Mouse (Mus musculus) kidney, postnatal 0 days (tissue): ENCODE results near the gene Hist1h3g. TPM values are rescaled to one million over a fixed set of nuclear protein-coding genes. Genes with fewer than 3 reads are reported as not detected.

Experiments
- ATAC-seq: fragments of 200-750 bp; cut with Nextera tagmentation; replicated peaks from 2 replicates; pipeline ENCODE4 v1.8.0; 2017; ENCODE audit warnings: low read depth, moderate number of reproducible peaks, moderate TSS enrichment, moderate library complexity; ENCODE audit not compliant: low FRiP score
- DNase-seq: peaks from one replicate; pipeline ENCODE4 v3.0.0-alpha.2; 2016; ENCODE audit warnings: low spot score
- H3K27ac ChIP-seq: fragments of 300-500 bp; sonication (generic); 2 replicates; pipeline ENCODE4 v1.5.1; 2014; ENCODE audit warnings: mild to moderate bottlenecking
- H3K27me3 ChIP-seq: fragments of 300-500 bp; sonication (generic); 2 replicates; pipeline ENCODE4 v1.6.1; 2014; ENCODE audit warnings: low read length, mixed read lengths; ENCODE audit not compliant: insufficient read depth
- H3K36me3 ChIP-seq: fragments of 300-500 bp; sonication (generic); 2 replicates; pipeline ENCODE4 v1.6.1; 2014; ENCODE audit warnings: low read length, mixed read lengths; ENCODE audit not compliant: insufficient read depth
- H3K4me1 ChIP-seq: fragments of 300-500 bp; sonication (generic); replicated peaks from 2 replicates; pipeline ENCODE4 v1.6.1; 2014; ENCODE audit warnings: antibody characterized with exemption, low read length, mixed read lengths; ENCODE audit not compliant: insufficient read depth
- H3K4me2 ChIP-seq: fragments of 300-500 bp; sonication (generic); 2 replicates; pipeline ENCODE4 v1.6.1; 2014; ENCODE audit warnings: mild to moderate bottlenecking, low read length, moderate library complexity, mixed read lengths
- H3K4me3 ChIP-seq: fragments of 300-500 bp; sonication (generic); replicated peaks from 2 replicates; pipeline ENCODE4 v1.5.1; 2014; ENCODE audit warnings: low read depth, low read length
- H3K9ac ChIP-seq: fragments of 300-500 bp; sonication (generic); 2 replicates; pipeline ENCODE4 v1.6.1; 2014; ENCODE audit warnings: low read depth, low read length
- H3K9me3 ChIP-seq: fragments of 300-500 bp; sonication (generic); replicated peaks from 2 replicates; pipeline ENCODE4 v1.6.1; 2016; ENCODE audit warnings: low read length, inconsistent platforms, mixed read lengths
- CTCF ChIP-seq: IDR thresholded peaks from 2 replicates; pipeline ENCODE4 v1.5.1; 2016; ENCODE audit warnings: antibody characterized with exemption, low read depth, mild to moderate bottlenecking, moderate library complexity
- WGBS: fragments of 180-500 bp; shearing (Covaris S2); extraction: QIAGEN DNeasy Blood & Tissue Kit; methylation state at CpG from one replicate; pipeline ENCODE4 v1.1.7; 2014; 5-methylcytosine and 5-hydroxymethylcytosine counted together
- polyA plus RNA-seq: library from polyadenylated mRNA; unstranded; fragments of >200 nt; fragmentation: Nextera tagmentation; extraction: Ambion mirVana; gene quantifications from 2 replicates; pipeline ENCODE4 v1.2.1, GENCODE M21; 2015

Gene Hist1h3g
- polyA plus RNA-seq, 1 experiment from 2014 or later, result 4.0 TPM

DNA sequence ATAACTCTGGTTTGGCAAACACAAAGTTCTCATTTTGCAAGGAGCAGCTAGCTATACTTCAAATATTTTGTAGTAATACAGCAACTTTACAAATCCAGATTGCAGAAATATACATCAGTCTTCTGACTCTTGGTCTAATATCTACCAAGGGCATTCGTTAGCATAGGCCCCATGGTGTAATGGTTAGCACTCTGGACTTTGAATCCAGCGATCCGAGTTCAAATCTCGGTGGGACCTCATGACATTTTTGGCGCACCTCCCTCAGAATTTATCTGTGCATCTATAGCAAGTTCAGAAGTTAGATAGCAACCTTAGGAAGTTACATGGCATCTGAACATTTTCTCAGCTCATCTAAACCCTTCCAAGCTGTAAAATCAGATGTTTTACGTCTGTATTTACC, 16.3 kb upstream of the Hist1h3g start:
- Histone ChIP-seq H3K4me2 (peak overlapping the region; percentile 53), H3K4me3 (peak overlapping the region; percentile 50), H3K36me3 (no peaks in the 10 kb centered on the region), H3K4me1 (no peaks in the 10 kb centered on the region), H3K9me3 (no peaks in the 10 kb centered on the region), H3K9ac (0 out of 2 replicates have a peak overlapping the region, but pooled peaks have one; percentile 14), H3K27ac (no peak overlapping the region), H3K27me3 (no peaks in the 10 kb centered on the region)
- TF ChIP-seq CTCF, result no peak
- ATAC-seq (0 out of 2 replicates have a peak, but pooled peaks have one; percentile 33), DNase-seq (peak; percentile 80)
- under 1% methylated on average over 6 of the region's 6 CpGs for WGBS

DNA sequence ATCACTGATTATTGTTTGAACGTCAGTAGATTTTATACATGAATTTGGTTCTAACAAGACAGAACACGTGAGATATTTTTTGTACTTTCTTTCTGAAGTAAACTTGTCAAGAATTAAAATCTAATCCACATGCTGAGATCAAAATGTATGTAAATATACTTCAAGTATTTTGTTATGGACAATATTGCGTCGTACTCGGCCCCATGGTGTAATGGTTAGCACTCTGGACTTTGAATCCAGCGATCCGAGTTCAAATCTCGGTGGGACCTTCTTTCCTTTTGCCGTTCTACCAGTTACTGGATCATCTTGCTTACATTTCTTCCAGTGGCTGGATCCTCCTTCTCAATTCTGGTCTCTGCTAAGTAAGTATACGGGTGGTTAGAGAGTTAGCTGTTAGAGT, 15.8 kb upstream of the Hist1h3g start:
- no peak for TF ChIP-seq CTCF
- Histone ChIP-seq H3K9me3 (no peaks in the 10 kb centered on the region), H3K9ac (0 out of 2 replicates have a peak overlapping the region, but pooled peaks have one; percentile 14), H3K4me3 (peak overlapping the region; percentile 50), H3K27me3 (no peaks in the 10 kb centered on the region), H3K4me2 (peak overlapping the region; percentile 53), H3K4me1 (no peaks in the 10 kb centered on the region), H3K36me3 (no peaks in the 10 kb centered on the region), H3K27ac (no peak overlapping the region)
- DNase-seq (peak; percentile 88), ATAC-seq (peak; percentile 49)
- 2% methylated on average over 10 of the region's 10 CpGs for WGBS

DNA sequence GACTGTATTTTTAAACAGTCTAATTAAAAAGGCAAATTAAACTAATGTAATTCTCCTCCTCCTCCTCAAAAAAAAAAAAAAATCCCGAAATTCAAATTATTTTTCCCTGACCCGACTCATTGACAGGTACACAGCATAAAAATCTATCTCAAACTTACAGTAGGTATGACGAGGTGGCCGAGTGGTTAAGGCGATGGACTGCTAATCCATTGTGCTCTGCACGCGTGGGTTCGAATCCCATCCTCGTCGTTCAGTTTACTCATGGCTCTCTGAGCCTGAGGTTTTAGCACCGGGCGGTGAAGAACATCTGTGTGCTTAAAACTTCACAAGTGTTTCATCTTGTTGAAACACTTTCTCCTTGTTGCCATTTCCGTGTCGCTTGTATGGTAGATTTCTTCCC, 13.5 kb upstream of the Hist1h3g start:
- Histone ChIP-seq H3K27ac (no peak overlapping the region), H3K9me3 (no peaks in the 10 kb centered on the region), H3K9ac (no peak overlapping the region), H3K4me1 (no peaks in the 10 kb centered on the region), H3K36me3 (no peaks in the 10 kb centered on the region), H3K27me3 (no peaks in the 10 kb centered on the region), H3K4me2 (peak overlapping the region; percentile 21), H3K4me3 (no peak overlapping the region)
- ATAC-seq (no peak), DNase-seq (peak; percentile 74)
- TF ChIP-seq CTCF, result no peak
- 2% methylated on average over 14 of the region's 14 CpGs for WGBS

DNA sequence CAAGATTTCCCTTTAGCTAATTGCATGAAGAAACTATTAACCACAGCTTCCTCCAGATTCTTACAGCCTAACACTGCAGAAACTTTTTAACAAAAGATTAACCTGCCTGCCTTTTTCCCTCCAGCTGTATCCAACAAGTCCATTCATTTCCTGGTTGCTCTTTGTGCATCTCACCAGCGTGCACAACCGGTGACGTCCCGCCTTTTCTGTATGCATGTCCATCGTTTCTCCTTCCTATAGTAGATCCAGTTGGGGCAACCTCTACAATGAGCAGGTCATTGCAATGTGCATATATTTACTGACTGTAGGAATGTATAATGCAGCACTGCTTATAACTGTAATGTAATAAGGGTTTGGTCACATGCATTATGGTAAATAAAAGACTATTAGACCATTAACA, 11.2 kb upstream of the Hist1h3g start:
- H3K4me1 ChIP-seq, result no peaks in the 10 kb centered on the region
- no peaks in the 10 kb centered on the region for H3K36me3 ChIP-seq
- H3K9ac ChIP-seq, result no peak overlapping the region
- no peak for DNase-seq
- H3K27me3 ChIP-seq, result no peaks in the 10 kb centered on the region
- H3K9me3 ChIP-seq, result no peaks in the 10 kb centered on the region
- no peak overlapping the region for H3K27ac ChIP-seq
- no peak for TF ChIP-seq CTCF
- H3K4me3 ChIP-seq, result no peak overlapping the region
- no peak for ATAC-seq
- WGBS, result 47% methylated on average over 5 of the region's 5 CpGs
- no peak overlapping the region for H3K4me2 ChIP-seq

DNA sequence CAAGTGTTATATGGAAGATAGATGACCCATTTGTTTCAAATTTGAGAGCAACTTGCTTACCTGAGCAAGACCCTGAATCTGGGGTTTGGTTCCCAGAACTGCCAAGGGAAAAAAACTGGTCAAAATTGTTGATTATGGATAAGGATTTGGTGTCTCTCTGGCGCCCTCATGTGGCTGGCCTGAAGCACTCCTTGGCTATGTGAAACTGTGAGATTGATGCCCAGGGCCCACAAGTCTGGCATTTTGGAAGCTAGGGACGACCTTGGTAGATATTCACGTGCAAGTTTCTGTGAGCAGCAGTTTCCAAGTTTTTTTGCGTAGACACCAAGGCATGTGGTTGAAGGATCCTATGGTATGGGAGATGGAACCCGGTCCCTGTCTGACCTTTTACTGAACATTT, 10.6 kb upstream of the Hist1h3g start:
- H3K4me1 ChIP-seq, result no peaks in the 10 kb centered on the region
- no peaks in the 10 kb centered on the region for H3K27me3 ChIP-seq
- 11% methylated on average over 5 of the region's 5 CpGs for WGBS
- TF ChIP-seq CTCF, result peak; percentile 91
- no peak overlapping the region for H3K9ac ChIP-seq
- H3K27ac ChIP-seq, result no peak overlapping the region
- H3K4me2 ChIP-seq, result no peak overlapping the region
- no peaks in the 10 kb centered on the region for H3K36me3 ChIP-seq
- peak; percentile 89 for DNase-seq
- ATAC-seq, result no peak
- H3K4me3 ChIP-seq, result no peak overlapping the region
- H3K9me3 ChIP-seq, result no peaks in the 10 kb centered on the region

DNA sequence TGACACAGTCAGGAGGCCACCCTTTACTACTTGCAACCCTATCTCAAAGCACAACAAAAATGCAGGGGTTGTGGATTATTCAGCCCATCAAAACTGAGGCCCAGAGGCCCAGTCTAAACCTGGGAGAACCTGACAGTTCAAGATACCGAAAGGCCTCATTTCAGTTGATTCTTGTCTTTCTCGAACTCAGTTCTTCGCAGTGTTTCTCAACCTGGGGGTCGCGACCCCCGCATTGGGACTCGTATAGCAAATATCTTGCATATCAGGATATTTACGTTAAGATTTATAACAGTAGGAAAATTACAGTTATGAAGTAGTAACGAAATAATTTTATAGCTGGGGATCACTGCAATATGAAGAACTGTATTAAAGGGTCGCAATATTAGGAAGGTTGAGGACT, 9.3 kb upstream of the Hist1h3g start:
- Histone ChIP-seq H3K4me3 (peak overlapping the region; percentile 37), H3K27me3 (no peaks in the 10 kb centered on the region), H3K36me3 (no peaks in the 10 kb centered on the region), H3K9ac (no peak overlapping the region), H3K9me3 (no peaks in the 10 kb centered on the region), H3K4me1 (no peaks in the 10 kb centered on the region), H3K27ac (no peak overlapping the region), H3K4me2 (peak overlapping the region; percentile 57)
- ATAC-seq (no peak), DNase-seq (no peak)
- WGBS, result 2% methylated on average over 10 of the region's 10 CpGs
- TF ChIP-seq CTCF, result no peak

DNA sequence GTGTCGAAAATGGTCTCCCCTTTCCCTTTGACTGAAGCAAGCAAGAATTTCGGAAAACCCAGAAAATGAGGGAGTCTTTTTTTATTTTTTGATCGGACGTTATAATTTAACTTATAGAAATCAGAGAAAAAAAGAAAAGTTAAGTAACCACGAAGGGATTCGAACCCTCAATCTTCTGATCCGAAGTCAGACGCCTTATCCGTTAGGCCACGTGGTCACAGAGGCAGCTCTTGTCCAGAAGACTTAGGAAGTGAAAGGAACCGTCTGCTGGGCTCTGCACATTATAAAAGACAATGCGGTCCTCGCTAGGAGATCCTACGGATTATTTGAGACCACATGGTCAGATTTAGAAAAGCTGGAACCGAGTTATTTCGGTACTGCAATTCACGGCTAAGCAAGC, 8.9 kb upstream of the Hist1h3g start:
- ATAC-seq, result peak; percentile 38; the same call in 1 of the 2 replicates

More for the DNA sequence above, 8.9 kb upstream of the Hist1h3g start:
- peak overlapping the region; percentile 36; the same call in 1 of the 2 replicates for H3K9ac ChIP-seq
- peak overlapping the region; percentile 37 for H3K4me3 ChIP-seq
- whole genome bisulfite sequencing, result under 1% methylated on average over 17 of the region's 17 CpGs
- H3K27me3 ChIP-seq, result no peaks in the 10 kb centered on the region
- H3K36me3 ChIP-seq, result no peaks in the 10 kb centered on the region
- DNase-seq, result peak; percentile 93
- no peaks in the 10 kb centered on the region for H3K4me1 ChIP-seq
- peak overlapping the region; percentile 57 for H3K4me2 ChIP-seq
- no peak overlapping the region for H3K27ac ChIP-seq
- H3K9me3 ChIP-seq, result no peaks in the 10 kb centered on the region
- TF ChIP-seq CTCF, result no peak
